Mouse (Mus musculus): ENCODE data around the gene Prss42.

GRCm38 (mm10) chr9:110849162-110849561, 51.2 kb downstream of the Prss42 start:
- TF ChIP-seq CTCF (IDR thresholded peaks at IDR 0.05; ENCODE audit: low read depth, low read length) (no peak), POLR2AphosphoS5 (IDR thresholded peaks at IDR 0.05; ENCODE audit: insufficient replicate concordance, low read depth, low read length) (no peak), GATA1 (IDR thresholded peaks at IDR 0.05; ENCODE audit: borderline replicate concordance, low read length) (no peak), TAL1 (conservative IDR thresholded peaks at IDR 0.05; ENCODE audit: low read depth, low read length) (no peak)
